Comparison of ENCODE assay signal across 15 mouse cellular contexts in genomic region chr12:33959846-33960245, GRCm38 (mm10). TPM values are rescaled to one million over a fixed set of nuclear protein-coding genes. Genes with fewer than 3 reads are reported as not detected.
DNase-seq lines count a peak whose midpoint lies in the region; ATAC-seq and TF ChIP-seq lines count a peak whose summit lies in the region.
"Had no signal": no experiment of that assay in that cellular context is flagged by ENCODE, and none has a peak within 500 bp of the region (broad histone marks: within the 10 kb centered on the region; RNA-seq: fewer than 3 reads in every experiment).

No protein-coding gene starts in this region.

- H3K36me3 ChIP-seq in forebrain, embryonic 10.5 days (replicated peaks) = no peaks in the 10 kb centered on the region
- no peaks in the 10 kb centered on the region for H3K36me3 ChIP-seq in forebrain, embryonic 16.5 days (ENCODE audit: control insufficient read depth, insufficient read depth)
- no peaks in the 10 kb centered on the region for H3K36me3 ChIP-seq in intestine, embryonic 14.5 days (ENCODE audit: control insufficient read depth, insufficient read depth, low read length)
- H3K36me3 ChIP-seq in intestine, postnatal 0 days (ENCODE audit: control insufficient read depth, insufficient read depth) = no peaks in the 10 kb centered on the region
- no peaks in the 10 kb centered on the region for H3K36me3 ChIP-seq in limb, embryonic 11.5 days (ENCODE audit: control insufficient read depth, insufficient read depth, low read length)
- H3K36me3 ChIP-seq: liver, embryonic 13.5 days had no signal

- no peaks in the 10 kb centered on the region for H3K9me3 ChIP-seq in forebrain, embryonic 10.5 days
- no peaks in the 10 kb centered on the region for H3K9me3 ChIP-seq in forebrain, embryonic 16.5 days (ENCODE audit: control insufficient read depth, low read length)
- H3K9me3 ChIP-seq in intestine, embryonic 14.5 days (ENCODE audit: control insufficient read depth, low read length) = no peaks in the 10 kb centered on the region
- H3K9me3 ChIP-seq in intestine, postnatal 0 days (ENCODE audit: control insufficient read depth) = no peaks in the 10 kb centered on the region
- no peaks in the 10 kb centered on the region for H3K9me3 ChIP-seq in limb, embryonic 11.5 days (ENCODE audit: control insufficient read depth, low read length)
- H3K9me3 ChIP-seq: forebrain, embryonic 13.5 days; liver, embryonic 13.5 days had no signal

- TF ChIP-seq CTCF in intestine, postnatal 0 days (IDR thresholded peaks at IDR 0.05; ENCODE audit: low read depth) = no peak

- 2% methylated on average over 3 of the region's 3 CpGs for WGBS in forebrain, embryonic 10.5 days
- 3% methylated on average over 3 of the region's 3 CpGs for WGBS in forebrain, embryonic 16.5 days
- WGBS in intestine, embryonic 14.5 days = 14% methylated on average over 3 of the region's 3 CpGs
- 12% methylated on average over 3 of the region's 3 CpGs for WGBS in intestine, postnatal 0 days
- WGBS in limb, embryonic 11.5 days = 1% methylated on average over 3 of the region's 3 CpGs

- H3K27me3 ChIP-seq in forebrain, embryonic 10.5 days (ENCODE audit: poor library complexity, severe bottlenecking) = peaks cover 100% of the 10 kb centered on the region
- peaks cover 60% of the 10 kb centered on the region for H3K27me3 ChIP-seq in forebrain, embryonic 16.5 days (replicated peaks; ENCODE audit: control insufficient read depth, insufficient read depth, low read length)
- H3K27me3 ChIP-seq in intestine, embryonic 14.5 days (replicated peaks; ENCODE audit: control insufficient read depth, insufficient read depth, low read length) = peaks cover 94% of the 10 kb centered on the region
- peaks cover 81% of the 10 kb centered on the region for H3K27me3 ChIP-seq in intestine, postnatal 0 days (replicated peaks; ENCODE audit: control insufficient read depth, insufficient read depth, low read length)
- no peaks in the 10 kb centered on the region for H3K27me3 ChIP-seq in limb, embryonic 11.5 days (ENCODE audit: control insufficient read depth, insufficient read depth, low read length)

- H3K4me1 ChIP-seq in forebrain, embryonic 10.5 days = peaks cover 43% of the 10 kb centered on the region
- H3K4me1 ChIP-seq in forebrain, embryonic 16.5 days (replicated peaks; ENCODE audit: control insufficient read depth, insufficient read depth, low read length) = peaks cover 24% of the 10 kb centered on the region
- H3K4me1 ChIP-seq in intestine, embryonic 14.5 days (replicated peaks; ENCODE audit: control insufficient read depth, insufficient read depth, low read length) = peaks cover 4% of the 10 kb centered on the region; the same call in 1 of the 2 replicates
- H3K4me1 ChIP-seq in intestine, postnatal 0 days (replicated peaks; ENCODE audit: control insufficient read depth, insufficient read depth, low read length) = no peaks in the 10 kb centered on the region
- H3K4me1 ChIP-seq in limb, embryonic 11.5 days (ENCODE audit: control insufficient read depth, insufficient read depth, low read length) = peaks cover 20% of the 10 kb centered on the region

- peak overlapping the region; percentile 67 for H3K4me3 ChIP-seq in forebrain, embryonic 10.5 days
- H3K4me3 ChIP-seq in forebrain, embryonic 16.5 days (replicated peaks; ENCODE audit: low read length) = no peak overlapping the region
- peak overlapping the region; percentile 10; the same call in 1 of the 2 replicates for H3K4me3 ChIP-seq in intestine, embryonic 14.5 days (ENCODE audit: low read depth, low read length)
- H3K4me3 ChIP-seq in intestine, postnatal 0 days (ENCODE audit: low read depth, low read length) = no peak overlapping the region
- H3K4me3 ChIP-seq in limb, embryonic 11.5 days (ENCODE audit: low read depth, low read length) = peak overlapping the region; percentile 76
- H3K4me3 ChIP-seq: forebrain, embryonic 13.5 days; liver, embryonic 13.5 days had no signal

- no peak overlapping the region for H3K9ac ChIP-seq in forebrain, embryonic 16.5 days (replicated peaks; ENCODE audit: low read depth, low read length)
- H3K9ac ChIP-seq in intestine, embryonic 14.5 days (ENCODE audit: low read length) = no peak overlapping the region
- H3K9ac ChIP-seq in intestine, postnatal 0 days (ENCODE audit: low read depth, low read length) = no peak overlapping the region
- peak overlapping the region; percentile 57; the same call in 1 of the 2 replicates for H3K9ac ChIP-seq in limb, embryonic 11.5 days (ENCODE audit: low read length)
- H3K9ac ChIP-seq: forebrain, embryonic 13.5 days; liver, embryonic 13.5 days had no signal

- no peak for DNase-seq in forebrain, embryonic 10.5 days (ENCODE audit: extremely low spot score, low spot score)
- DNase-seq in intestine, embryonic 14.5 days (ENCODE audit: low spot score) = no peak
- DNase-seq in NIH3T3 (ENCODE audit: low read depth) = peak; percentile 18
- peak; percentile 41 for DNase-seq in limb, embryonic 11.5 days (ENCODE audit: low spot score)
- DNase-seq in right cerebral cortex, postnatal 14 days = no peak
- no peak for DNase-seq in lung, postnatal 4 days
- DNase-seq: cerebellum, postnatal 36 days; heart, adult 11 months; kidney, postnatal 10 days; layer of hippocampus, postnatal 36 days; liver, embryonic 13.5 days; right cerebral cortex, postnatal 25 days had no signal

- no peak for ATAC-seq in forebrain, embryonic 16.5 days
- ATAC-seq in intestine, embryonic 14.5 days (replicated peaks; ENCODE audit: low FRiP score, low TSS enrichment, low read depth) = no peak
- ATAC-seq in intestine, postnatal 0 days = no peak
- ATAC-seq in limb, embryonic 11.5 days (ENCODE audit: insufficient number of reproducible peaks, low FRiP score, low TSS enrichment, low read depth) = no peak
- ATAC-seq: forebrain, embryonic 13.5 days had no signal

- H3K4me2 ChIP-seq in forebrain, embryonic 16.5 days (ENCODE audit: low read length) = no peak overlapping the region
- peak overlapping the region; percentile 37 for H3K4me2 ChIP-seq in intestine, embryonic 14.5 days (ENCODE audit: low read length)
- H3K4me2 ChIP-seq in intestine, postnatal 0 days (replicated peaks; ENCODE audit: low read depth) = no peak overlapping the region
- H3K4me2 ChIP-seq in limb, embryonic 11.5 days (ENCODE audit: low read depth, severe bottlenecking) = peak overlapping the region; percentile 55
- H3K4me2 ChIP-seq: forebrain, embryonic 13.5 days; liver, embryonic 13.5 days had no signal

- H3K27ac ChIP-seq in forebrain, embryonic 10.5 days = no peak overlapping the region
- no peak overlapping the region for H3K27ac ChIP-seq in forebrain, embryonic 16.5 days (ENCODE audit: low read length)
- H3K27ac ChIP-seq in intestine, embryonic 14.5 days (ENCODE audit: low read depth) = no peak overlapping the region
- no peak overlapping the region for H3K27ac ChIP-seq in intestine, postnatal 0 days (ENCODE audit: low read depth, low read length)
- H3K27ac ChIP-seq in limb, embryonic 11.5 days (replicated peaks; ENCODE audit: low read depth, low read length) = no peak overlapping the region
- H3K27ac ChIP-seq: forebrain, embryonic 13.5 days; liver, embryonic 13.5 days had no signal

RNA-seq across cellular contexts. Expression of gene Twist1, which starts 2.4 kb away (rescaled TPM):
- 9.1 and 12.1 TPM in 2 replicates for polyA plus RNA-seq in forebrain, embryonic 10.5 days (2016; fragmentation: Nextera tagmentation; extraction: Ambion mirVana)
- 0.51 and 0.58 TPM in 2 replicates for polyA plus RNA-seq in forebrain, embryonic 16.5 days (2015; fragmentation: Nextera tagmentation; extraction: Ambion mirVana)
- 3.6 and 3.7 TPM in 2 replicates for polyA plus RNA-seq in intestine, embryonic 14.5 days (2014; fragmentation: Nextera tagmentation; extraction: Ambion mirVana)
- 1.8 and 1.9 TPM in 2 replicates for polyA plus RNA-seq in intestine, postnatal 0 days (2015; fragmentation: Nextera tagmentation; extraction: Ambion mirVana)
- polyA plus RNA-seq in limb, embryonic 11.5 days (2014; fragmentation: Nextera tagmentation; extraction: Ambion mirVana) = 55.5 and 59.2 TPM in 2 replicates

RNA-seq across cellular contexts. Expression of gene Ferd3l, which starts 31.6 kb away (rescaled TPM):
- polyA plus RNA-seq in forebrain, embryonic 10.5 days (2016; fragmentation: Nextera tagmentation; extraction: Ambion mirVana) = 0.30 and 0.55 TPM in 2 replicates
- not detected in 2 replicates for polyA plus RNA-seq in forebrain, embryonic 16.5 days (2015; fragmentation: Nextera tagmentation; extraction: Ambion mirVana)
- not detected in 2 replicates for polyA plus RNA-seq in intestine, embryonic 14.5 days (2014; fragmentation: Nextera tagmentation; extraction: Ambion mirVana)
- not detected in 2 replicates for polyA plus RNA-seq in intestine, postnatal 0 days (2015; fragmentation: Nextera tagmentation; extraction: Ambion mirVana)
- polyA plus RNA-seq in limb, embryonic 11.5 days (2014; fragmentation: Nextera tagmentation; extraction: Ambion mirVana) = not detected in 2 replicates
- polyA plus RNA-seq: forebrain, embryonic 13.5 days; liver, embryonic 13.5 days had no signal

Comparison
In these comparisons a context has a peak if more than half of its experiments do, and no peak if none do; other contexts are left out.
1. H3K4me3 ChIP-seq: peak in forebrain, embryonic 10.5 days (single experiment), intestine, embryonic 14.5 days (single experiment) and limb, embryonic 11.5 days (single experiment); none in forebrain, embryonic 16.5 days (single experiment) and intestine, postnatal 0 days (single experiment).
2. H3K4me2 ChIP-seq: peak in intestine, embryonic 14.5 days (single experiment) and limb, embryonic 11.5 days (single experiment); none in forebrain, embryonic 16.5 days (single experiment) and intestine, postnatal 0 days (single experiment).
3. DNase-seq: peak in NIH3T3 (single experiment) and limb, embryonic 11.5 days (single experiment); none in forebrain, embryonic 10.5 days (single experiment), intestine, embryonic 14.5 days (single experiment), right cerebral cortex, postnatal 14 days (single experiment) and lung, postnatal 4 days (0 of 2).